Mouse (Mus musculus): ENCODE results near the gene Galns. TPM values are rescaled to one million over a fixed set of nuclear protein-coding genes. Genes with fewer than 3 reads are reported as not detected.
A peak's percentile ranks its signal among the peaks of the same experiment; 100 is the strongest.

The Galns gene
- total and polyA plus RNA-seq, 2 experiments from 2014 or later, result 10.9 to 12.1 TPM

DNA sequence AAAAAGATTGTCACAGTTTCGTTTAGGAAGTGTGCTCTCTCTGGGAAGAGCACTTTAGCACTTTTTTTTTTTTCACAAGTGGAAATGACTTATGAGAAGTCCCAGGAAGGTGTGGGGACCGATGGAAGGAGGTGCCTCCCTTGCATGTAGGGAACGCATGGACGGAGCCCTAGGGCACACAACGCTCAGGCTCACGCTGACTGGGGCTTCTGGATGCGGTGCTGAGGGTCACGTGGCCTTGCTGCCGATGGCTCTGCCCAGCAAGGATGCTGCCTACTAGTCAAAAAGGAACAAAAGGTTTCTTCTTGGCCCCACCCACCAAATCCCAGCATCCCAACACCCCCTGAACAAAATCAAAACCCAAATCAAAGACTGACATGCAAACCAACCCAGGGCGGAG lies 18.1 kb upstream of the Galns start:
- no peak for TF ChIP-seq CTCF (IDR thresholded peaks at IDR 0.05)
- Histone ChIP-seq H3K9me3 (ENCODE audit: low read length) (no peaks in the 10 kb centered on the region), H3K27me3 (ENCODE audit: insufficient read depth, low read length) (no peaks in the 10 kb centered on the region), H3K36me3 (ENCODE audit: insufficient read depth, low read length) (peaks cover 19% of the 10 kb centered on the region), H3K27ac (ENCODE audit: low read depth, low read length) (no peak overlapping the region), H3K9ac (replicated peaks; ENCODE audit: low read length, poor library complexity, severe bottlenecking) (0 out of 2 replicates have a peak overlapping the region, but pooled peaks have one; percentile 13), H3K4me1 (ENCODE audit: insufficient read depth, low read length) (no peaks in the 10 kb centered on the region), H3K4me2 (ENCODE audit: low read depth, low read length, poor library complexity, severe bottlenecking) (no peak overlapping the region), H3K4me3 (ENCODE audit: low read depth, low read length) (no peak overlapping the region)
- DNase-seq (ENCODE audit: low spot score) (no peak), ATAC-seq (ENCODE audit: low FRiP score) (no peak)
- WGBS, result 21% methylated on average over 10 of the region's 10 CpGs

DNA sequence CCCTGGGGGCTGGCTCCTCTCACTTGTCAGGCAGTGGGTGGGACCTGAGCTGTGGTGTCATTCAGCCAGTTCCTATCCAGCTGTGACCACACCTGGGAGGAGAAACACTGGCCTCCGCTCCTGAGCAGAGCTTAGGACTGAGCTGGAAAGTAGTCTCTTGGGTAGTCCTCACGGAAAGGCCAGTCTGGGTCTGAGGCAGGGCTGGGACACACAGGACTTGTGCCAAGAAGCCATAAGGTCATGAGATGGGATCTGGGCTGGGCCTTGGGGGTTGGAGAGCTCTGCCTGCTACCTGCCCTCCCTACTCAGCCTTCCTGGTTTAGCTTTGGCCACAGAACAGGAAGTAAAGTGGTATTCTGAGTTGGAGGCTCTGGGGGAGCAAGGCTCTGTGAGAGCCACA lies 15.6 kb upstream of the Galns start:
- Histone ChIP-seq H3K9me3 (ENCODE audit: low read length) (no peaks in the 10 kb centered on the region), H3K27me3 (ENCODE audit: insufficient read depth, low read length) (no peaks in the 10 kb centered on the region), H3K9ac (replicated peaks; ENCODE audit: low read length, poor library complexity, severe bottlenecking) (no peak overlapping the region), H3K4me2 (ENCODE audit: low read depth, low read length, poor library complexity, severe bottlenecking) (no peak overlapping the region), H3K27ac (ENCODE audit: low read depth, low read length) (no peak overlapping the region), H3K4me3 (ENCODE audit: low read depth, low read length) (no peak overlapping the region), H3K36me3 (ENCODE audit: insufficient read depth, low read length) (peaks cover 3% of the 10 kb centered on the region), H3K4me1 (ENCODE audit: insufficient read depth, low read length) (no peaks in the 10 kb centered on the region)
- ATAC-seq (ENCODE audit: low FRiP score) (no peak), DNase-seq (ENCODE audit: low spot score) (no peak)
- TF ChIP-seq CTCF (IDR thresholded peaks at IDR 0.05), result no peak
- WGBS, result 83% methylated on average over 2 of the region's 2 CpGs

DNA sequence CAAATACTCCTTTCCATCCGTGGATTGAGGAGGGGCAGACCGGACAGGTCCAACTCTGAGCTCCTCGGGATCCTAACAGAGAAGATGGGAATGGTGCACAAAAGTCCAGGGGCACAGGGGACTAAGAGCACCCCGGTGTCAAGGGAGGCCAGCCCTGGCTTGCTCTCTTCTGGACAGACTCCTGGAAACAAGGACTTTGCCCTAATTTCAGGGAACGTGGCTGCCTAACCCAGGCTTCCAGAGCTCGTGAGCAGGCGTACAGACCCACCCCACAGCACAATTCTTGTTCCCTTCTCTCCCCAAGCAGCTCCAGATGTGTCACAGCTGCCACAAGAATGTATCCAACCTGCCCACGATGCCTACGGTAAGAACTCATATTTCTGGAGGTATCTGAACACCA lies 14.5 kb upstream of the Galns start:
- Histone ChIP-seq H3K4me3 (ENCODE audit: low read depth, low read length) (no peak overlapping the region), H3K27ac (ENCODE audit: low read depth, low read length) (no peak overlapping the region), H3K9me3 (ENCODE audit: low read length) (no peaks in the 10 kb centered on the region), H3K27me3 (ENCODE audit: insufficient read depth, low read length) (no peaks in the 10 kb centered on the region), H3K9ac (replicated peaks; ENCODE audit: low read length, poor library complexity, severe bottlenecking) (no peak overlapping the region), H3K4me1 (ENCODE audit: insufficient read depth, low read length) (no peaks in the 10 kb centered on the region), H3K4me2 (ENCODE audit: low read depth, low read length, poor library complexity, severe bottlenecking) (no peak overlapping the region), H3K36me3 (ENCODE audit: insufficient read depth, low read length) (peaks cover 3% of the 10 kb centered on the region)
- ATAC-seq (ENCODE audit: low FRiP score) (no peak), DNase-seq (ENCODE audit: low spot score) (no peak)
- TF ChIP-seq CTCF (IDR thresholded peaks at IDR 0.05), result no peak
- WGBS, result 85% methylated on average over 9 of the region's 9 CpGs

DNA sequence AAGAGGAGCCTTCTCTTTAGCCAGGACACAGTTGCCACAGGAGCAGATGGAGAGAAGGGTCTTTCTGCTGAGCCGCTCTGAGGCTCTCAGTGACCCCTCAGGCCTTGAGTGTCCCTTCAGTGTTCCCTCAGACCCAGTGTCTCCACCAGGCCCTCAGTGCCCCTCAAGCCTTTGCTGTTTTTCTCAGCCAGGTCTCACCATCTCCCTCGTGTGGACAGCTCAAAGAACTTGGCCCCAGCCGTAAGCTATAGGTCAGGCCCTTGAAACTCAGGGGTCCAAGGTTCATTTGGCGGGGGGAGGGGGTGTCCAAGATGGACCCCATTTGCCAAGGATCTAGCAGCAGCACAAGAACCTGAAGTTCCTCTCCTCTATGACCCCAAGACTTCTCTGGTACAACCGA lies 13.4 kb upstream of the Galns start:
- H3K9ac ChIP-seq (replicated peaks; ENCODE audit: low read length, poor library complexity, severe bottlenecking), result no peak overlapping the region
- no peaks in the 10 kb centered on the region for H3K9me3 ChIP-seq (ENCODE audit: low read length)
- DNase-seq (ENCODE audit: low spot score), result no peak
- H3K4me2 ChIP-seq (ENCODE audit: low read depth, low read length, poor library complexity, severe bottlenecking), result no peak overlapping the region
- 77% methylated on average over 5 of the region's 5 CpGs for WGBS
- peaks cover 3% of the 10 kb centered on the region; the same call in 1 of the 2 replicates for H3K36me3 ChIP-seq (ENCODE audit: insufficient read depth, low read length)
- H3K27me3 ChIP-seq (ENCODE audit: insufficient read depth, low read length), result no peaks in the 10 kb centered on the region
- TF ChIP-seq CTCF (IDR thresholded peaks at IDR 0.05), result peak; percentile 40
- no peaks in the 10 kb centered on the region for H3K4me1 ChIP-seq (ENCODE audit: insufficient read depth, low read length)
- no peak overlapping the region for H3K27ac ChIP-seq (ENCODE audit: low read depth, low read length)
- no peak overlapping the region for H3K4me3 ChIP-seq (ENCODE audit: low read depth, low read length)
- no peak for ATAC-seq (ENCODE audit: low FRiP score)

DNA sequence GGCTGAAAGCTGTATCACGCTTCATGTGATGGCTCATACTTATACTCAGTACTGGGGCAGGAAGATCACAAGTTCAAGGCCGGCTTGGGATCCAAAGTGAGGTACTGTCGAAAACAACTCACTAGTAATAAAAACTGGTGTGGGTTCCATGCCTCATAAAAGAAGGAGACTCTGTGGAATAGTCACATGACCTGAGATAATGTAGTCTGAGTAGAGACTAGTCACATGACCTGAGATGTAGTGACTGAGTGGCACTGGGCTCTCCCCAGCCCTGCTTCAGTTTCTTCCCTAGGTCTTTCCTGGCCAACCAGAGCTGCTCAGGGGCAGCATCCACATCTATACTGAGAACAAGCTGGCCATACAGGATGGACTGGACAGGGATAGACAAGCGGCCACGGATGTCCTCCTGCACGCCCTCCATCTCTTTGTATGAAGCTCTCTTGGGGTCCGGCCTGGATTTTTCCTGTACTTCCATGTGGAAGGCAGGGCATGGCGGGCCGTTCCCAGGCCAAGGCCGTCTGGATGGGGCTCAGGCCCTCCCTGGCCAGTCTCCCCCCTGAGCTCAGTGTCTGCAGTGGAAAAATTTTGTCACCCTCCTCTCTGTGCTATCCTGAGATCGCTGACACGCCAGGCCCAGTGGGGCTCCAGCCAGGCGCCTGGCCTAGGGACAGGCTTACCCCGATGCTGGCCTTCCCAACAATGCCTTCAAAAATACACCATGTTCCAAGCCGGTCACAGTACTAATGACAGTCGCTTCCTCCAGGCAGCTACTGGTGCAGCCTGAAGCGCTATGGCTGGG lies 12.8 kb upstream of the Galns start:
- Histone ChIP-seq H3K36me3 (ENCODE audit: insufficient read depth, low read length) (peaks cover 3% of the 10 kb centered on the region; the same call in 1 of the 2 replicates), H3K4me1 (ENCODE audit: insufficient read depth, low read length) (no peaks in the 10 kb centered on the region), H3K27me3 (ENCODE audit: insufficient read depth, low read length) (no peaks in the 10 kb centered on the region), H3K9ac (replicated peaks; ENCODE audit: low read length, poor library complexity, severe bottlenecking) (no peak overlapping the region), H3K4me3 (ENCODE audit: low read depth, low read length) (no peak overlapping the region), H3K27ac (ENCODE audit: low read depth, low read length) (no peak overlapping the region), H3K9me3 (ENCODE audit: low read length) (no peaks in the 10 kb centered on the region), H3K4me2 (ENCODE audit: low read depth, low read length, poor library complexity, severe bottlenecking) (no peak overlapping the region)
- WGBS, result 86% methylated on average over 17 of the region's 17 CpGs
- DNase-seq (ENCODE audit: low spot score) (no peak), ATAC-seq (ENCODE audit: low FRiP score) (no peak)
- no peak for TF ChIP-seq CTCF (IDR thresholded peaks at IDR 0.05)

DNA sequence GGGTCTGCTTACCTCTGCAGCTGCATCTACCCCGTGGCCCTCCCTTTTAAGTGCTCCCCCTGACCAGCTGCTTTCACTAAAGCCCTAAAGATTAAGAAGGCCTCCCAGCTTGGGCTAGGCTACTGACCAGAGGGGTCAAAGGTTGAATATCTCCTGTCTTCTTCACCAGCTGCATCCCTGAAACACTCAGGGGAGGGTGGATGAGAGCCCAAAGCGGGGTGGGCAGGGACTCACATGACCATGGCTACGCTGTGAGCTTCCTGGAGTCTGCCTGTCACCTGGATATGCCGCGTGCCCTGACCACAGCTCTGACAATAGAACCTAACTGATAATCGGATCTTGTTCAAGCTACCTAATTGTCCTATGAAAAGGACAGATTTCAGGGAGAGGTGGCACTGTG lies 11.5 kb upstream of the Galns start, which contains the start of gene Pabpn1l:
Gene Pabpn1l (minus strand): TSS at position 13 of the 400 bp plus-strand sequence.
- WGBS, result 59% methylated on average over 6 of the region's 6 CpGs
- no peak for ATAC-seq (ENCODE audit: low FRiP score)
- Histone ChIP-seq H3K4me2 (ENCODE audit: low read depth, low read length, poor library complexity, severe bottlenecking) (no peak within 1 kb of the TSS), H3K36me3 (ENCODE audit: insufficient read depth, low read length) (no peaks in the 10 kb centered on the region), H3K9me3 (ENCODE audit: low read length) (no peaks in the 10 kb centered on the region), H3K9ac (replicated peaks; ENCODE audit: low read length, poor library complexity, severe bottlenecking) (no peak within 1 kb of the TSS), H3K4me3 (ENCODE audit: low read depth, low read length) (no peak within 1 kb of the TSS), H3K4me1 (ENCODE audit: insufficient read depth, low read length) (no peaks in the 10 kb centered on the region), H3K27ac (ENCODE audit: low read depth, low read length) (no peak within 1 kb of the TSS), H3K27me3 (ENCODE audit: insufficient read depth, low read length) (no peaks in the 10 kb centered on the region)
- DNase-seq (ENCODE audit: low spot score), result no peak
- TF ChIP-seq CTCF (IDR thresholded peaks at IDR 0.05), result no peak

All from midbrain, postnatal 0 days (tissue).